Mouse (Mus musculus): ENCODE data around the gene Asna1.
A peak's percentile ranks its signal among the peaks of the same experiment; 100 is the strongest.

The Asna1 gene

DNA sequence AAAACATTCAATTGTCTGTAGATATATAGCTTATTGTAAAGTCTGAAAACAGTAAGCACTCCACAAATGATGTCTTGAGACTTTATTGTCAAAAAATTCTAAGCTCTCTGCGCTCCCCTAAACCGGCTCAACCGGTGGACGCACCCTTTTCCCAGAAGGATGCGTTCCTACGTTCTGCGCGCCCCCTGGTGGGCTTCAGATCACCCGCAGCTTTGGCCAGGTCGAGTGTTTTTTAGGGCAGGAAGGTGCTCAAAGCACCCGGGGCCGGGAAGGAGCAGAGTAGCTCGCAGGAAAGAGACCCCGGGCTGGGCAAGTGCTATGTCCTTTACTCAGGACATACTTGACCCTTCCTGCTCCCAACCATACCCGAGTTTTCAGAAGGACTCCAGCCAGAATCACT, 35.3 kb downstream of the Asna1 start:
- DNase-seq (ENCODE audit: low spot score): peak; percentile 93

DNA sequence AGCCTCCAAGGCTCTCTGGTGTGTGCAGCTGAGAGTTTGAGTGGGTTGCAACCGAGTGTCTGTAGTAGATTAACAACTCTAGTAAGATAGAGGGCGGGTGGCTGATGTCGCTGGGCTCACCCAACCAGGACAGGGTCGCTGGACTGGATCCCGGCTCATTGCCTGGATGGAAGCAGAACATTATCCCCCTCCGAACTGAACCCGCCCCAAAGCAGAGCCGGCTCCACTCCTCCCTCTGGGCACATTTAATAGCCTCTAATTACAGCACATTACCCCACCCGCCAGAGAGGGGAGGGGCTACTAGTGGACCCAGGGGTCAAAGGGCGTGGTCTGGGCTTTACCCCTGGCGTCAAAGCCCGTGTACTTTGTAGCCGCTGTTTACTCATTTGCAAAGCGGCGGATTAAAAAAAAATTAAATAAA, 35.8 kb downstream of the Asna1 start:
- no peak for DNase-seq (ENCODE audit: low spot score)

- DNase-seq (ENCODE audit: low spot score): no peak
These were observed 37.2 kb downstream of the Asna1 start for GRCm38 (mm10) chr8:84987903-84988302.

DNA sequence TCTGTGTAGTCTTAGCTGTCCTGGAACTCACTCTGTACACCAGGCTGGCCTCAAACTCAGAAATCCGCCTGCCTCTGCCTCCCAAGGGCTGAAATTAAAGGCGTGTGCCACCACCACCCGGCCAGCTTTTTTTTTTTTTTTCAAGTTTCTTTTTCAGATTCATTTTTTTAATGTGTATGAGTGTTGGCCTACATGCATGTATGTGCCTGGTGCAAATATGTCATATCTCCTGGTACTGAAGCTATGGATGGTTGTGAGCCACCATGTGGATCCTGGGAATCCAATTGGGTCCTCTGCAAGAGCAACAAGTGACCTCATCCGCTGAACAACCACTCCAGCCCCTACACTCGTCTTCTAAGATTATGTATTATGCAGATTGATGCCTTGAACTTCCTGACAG, 37.7 kb downstream of the Asna1 start:
- DNase-seq (ENCODE audit: low spot score): no peak

- no peak for DNase-seq (ENCODE audit: low spot score)
These were observed 38.6 kb downstream of the Asna1 start for GRCm38 (mm10) chr8:84986379-84986945.

GRCm38 (mm10) chr8:84985684-84986378, 39.2 kb downstream of the Asna1 start:
- peak; percentile 75 for DNase-seq (ENCODE audit: low spot score)

DNA sequence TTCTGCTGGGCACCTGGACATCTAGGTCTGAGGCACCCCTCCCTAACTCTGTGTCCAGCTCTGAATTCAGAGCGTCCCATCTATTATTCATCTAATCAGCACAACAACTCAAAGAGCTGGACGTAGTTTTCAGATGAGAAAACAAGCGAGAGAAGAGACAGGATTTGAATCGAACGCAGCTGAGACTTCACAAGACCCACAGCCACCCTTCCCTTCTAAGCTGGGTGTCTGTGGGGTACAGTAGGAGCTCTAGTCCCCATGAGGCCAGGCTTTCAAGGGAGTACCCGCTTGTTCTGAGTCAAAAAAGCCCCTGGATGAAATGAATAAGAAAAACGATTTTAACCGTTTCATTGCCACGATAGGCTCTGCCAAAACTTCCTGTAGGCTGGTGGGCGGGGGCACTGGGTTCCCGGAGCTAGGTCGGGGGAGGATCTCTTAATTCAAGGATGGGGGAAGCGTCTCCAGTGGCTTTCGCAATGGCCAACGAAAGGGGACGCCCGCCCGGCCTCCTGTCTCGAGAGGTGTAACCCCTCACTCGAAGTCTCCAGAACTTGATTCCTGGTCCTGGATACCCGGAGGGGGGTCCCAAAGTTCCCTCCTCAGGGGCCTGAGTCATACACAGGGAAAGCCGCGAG, 39.9 kb downstream of the Asna1 start:
- no peak for DNase-seq (ENCODE audit: low spot score)

DNA sequence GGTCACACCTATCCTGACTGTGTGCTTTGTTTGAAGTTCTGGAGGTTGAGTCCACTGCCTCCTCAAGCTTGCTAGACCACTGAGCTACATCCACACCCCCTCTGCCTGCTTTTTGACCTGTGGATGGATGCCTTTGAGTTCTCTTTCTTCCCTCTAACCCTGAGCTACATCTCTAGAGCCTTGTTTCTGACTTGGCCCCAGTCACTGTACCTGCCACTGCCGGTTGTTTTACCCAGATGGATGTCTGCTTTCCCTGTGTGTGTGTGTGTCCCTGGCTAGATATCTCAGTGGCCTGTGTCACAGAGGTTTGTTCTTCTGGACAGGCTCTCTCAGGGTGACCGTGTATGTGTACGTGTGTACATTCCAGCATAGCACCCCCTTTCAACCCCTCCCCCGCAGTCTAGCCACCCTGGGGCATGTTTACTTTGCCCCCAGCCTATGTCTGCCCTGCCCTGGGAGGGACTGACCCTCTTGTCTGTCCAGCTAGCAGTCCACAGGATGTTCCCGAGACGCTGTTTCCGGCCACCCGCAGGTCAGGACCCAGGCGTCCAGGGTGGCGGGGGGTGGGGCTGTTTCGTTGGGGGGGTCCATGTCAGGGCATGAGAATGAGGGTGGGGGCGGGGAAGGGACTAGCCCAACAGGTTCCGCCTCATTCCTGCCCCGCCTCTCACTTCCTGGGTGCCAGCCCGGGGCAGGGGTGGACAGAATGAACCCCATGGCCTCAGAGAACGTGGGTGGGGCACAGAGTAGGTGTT, 40.6 kb downstream of the Asna1 start:
- no peak for DNase-seq (ENCODE audit: low spot score)

DNA sequence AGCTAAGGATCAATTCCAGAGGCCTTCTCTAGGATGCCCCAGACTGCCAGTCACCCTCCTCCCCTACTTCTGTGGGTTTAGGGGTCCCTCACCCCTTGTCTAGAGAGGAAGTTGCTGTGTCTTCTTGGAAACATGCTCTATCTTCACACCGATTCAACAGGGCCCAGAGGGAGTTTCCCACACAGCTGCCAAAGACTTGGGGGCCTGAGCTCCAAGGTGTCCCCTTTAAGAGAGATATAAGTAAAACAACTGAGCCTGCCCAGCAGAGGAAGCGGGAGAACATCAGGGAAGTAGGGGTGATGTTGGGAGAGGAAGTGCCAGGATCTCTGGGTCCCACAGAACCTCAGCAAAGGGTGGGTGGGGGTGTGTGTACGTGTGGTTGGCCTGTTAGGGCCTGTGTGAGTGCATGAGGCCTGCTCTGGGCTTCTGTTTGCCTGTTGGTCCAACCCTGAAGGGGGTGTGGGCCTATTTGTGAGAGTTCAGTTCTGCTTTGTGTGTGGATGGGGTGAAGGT, 42.5 kb downstream of the Asna1 start:
- no peak for DNase-seq (ENCODE audit: low spot score)

- DNase-seq (ENCODE audit: low spot score): no peak
These were observed 43.2 kb downstream of the Asna1 start for GRCm38 (mm10) chr8:84981644-84982498.

- peak; percentile 56 for DNase-seq (ENCODE audit: low spot score)
These were observed 44.3 kb downstream of the Asna1 start for GRCm38 (mm10) chr8:84980622-84981358.

DNA sequence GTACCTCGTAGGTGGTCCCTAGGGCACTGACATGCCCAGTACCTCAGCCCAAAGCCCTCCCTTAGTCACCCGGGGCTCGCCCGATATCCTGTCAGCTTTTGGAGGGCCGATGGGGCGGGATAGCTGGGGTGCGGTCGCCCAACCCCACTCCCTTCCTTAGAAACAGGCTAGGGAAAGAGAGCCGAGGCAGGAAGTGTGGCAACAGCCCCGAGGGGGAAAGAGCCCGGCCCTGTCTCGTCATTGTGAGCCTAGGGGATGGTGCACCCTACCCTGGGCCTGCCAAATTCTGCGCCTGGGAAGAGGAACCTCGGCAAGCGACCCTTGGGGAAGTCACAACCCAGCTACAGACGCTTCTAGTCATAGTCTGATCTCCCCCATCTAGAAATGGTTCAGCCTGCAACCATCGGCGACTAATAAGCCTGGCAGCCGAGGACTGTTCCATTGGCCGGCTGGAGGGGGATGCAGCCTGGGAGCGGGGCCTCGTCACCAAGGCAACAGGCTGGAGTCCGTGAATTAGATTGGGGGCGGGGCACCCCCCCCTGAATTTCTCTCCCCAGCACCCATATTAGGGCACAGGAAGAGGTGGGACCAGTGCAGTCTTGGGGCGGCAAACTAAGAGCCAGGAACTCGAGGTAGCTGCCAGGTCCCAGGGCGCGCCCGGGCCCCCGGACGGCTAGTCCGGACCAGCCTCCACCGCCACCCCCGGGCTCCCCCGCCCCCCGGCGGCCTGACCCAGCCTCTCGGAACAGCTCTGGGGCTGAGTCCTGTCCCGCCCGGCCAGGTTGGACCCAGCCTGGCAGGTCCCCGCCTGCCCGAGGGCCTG, 45.3 kb downstream of the Asna1 start:
- DNase-seq (ENCODE audit: low spot score): peak; percentile 93

- DNase-seq (ENCODE audit: low spot score): peak; percentile 91
These were observed 46.7 kb downstream of the Asna1 start, which contains the start of gene Junb for GRCm38 (mm10) chr8:84978248-84978940. Gene Junb (minus strand): TSS chr8:84978718.

- peak; percentile 56 for DNase-seq (ENCODE audit: low spot score)
These were observed 47.4 kb downstream of the Asna1 start for GRCm38 (mm10) chr8:84977435-84978247.

GRCm38 (mm10) chr8:84976763-84977434, 48.2 kb downstream of the Asna1 start:
- no peak for DNase-seq (ENCODE audit: low spot score)

GRCm38 (mm10) chr8:84976031-84976762, 48.9 kb downstream of the Asna1 start:
- DNase-seq (ENCODE audit: low spot score): peak; percentile 95

DNA sequence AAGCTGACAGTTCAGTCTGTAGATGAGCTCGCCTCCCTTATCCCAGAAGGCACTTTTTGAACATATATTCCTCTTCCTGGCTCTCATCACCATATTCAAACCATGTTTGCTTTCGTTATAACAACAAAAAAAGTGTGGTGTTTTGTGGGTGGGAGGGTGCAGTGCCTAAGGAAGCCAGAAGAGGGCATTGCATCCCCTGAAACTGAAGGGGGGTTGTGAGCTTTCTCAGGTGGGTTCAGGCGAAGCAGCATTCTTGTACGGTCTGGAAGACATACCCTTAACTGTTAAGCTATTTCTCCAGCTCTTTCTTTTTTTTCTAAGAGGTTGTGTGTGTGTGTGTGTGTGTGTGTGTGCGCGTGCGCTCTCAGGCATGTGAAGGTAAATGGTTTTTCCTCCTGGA, 49.6 kb downstream of the Asna1 start:
- DNase-seq (ENCODE audit: low spot score): peak; percentile 69

Measured in retina, embryonic 14.5 days (tissue).